Mouse (Mus musculus): ENCODE results near the gene Vps52. TPM values are rescaled to one million over a fixed set of nuclear protein-coding genes. Genes with fewer than 3 reads are reported as not detected.
"Not testable (repeated sequence)": the region's sequence is repeated elsewhere in the genome, so short reads cannot be mapped to it uniquely, and the experiment has no call there.

The Vps52 gene
- polyA plus RNA-seq, 1 experiment from 2014 or later, result 39.4 TPM

- Histone ChIP-seq H3K27ac (ENCODE audit: low read depth, low read length) (no peak overlapping the region), H3K9me3 (ENCODE audit: control insufficient read depth, low read length) (no peaks in the 10 kb centered on the region), H3K4me1 (replicated peaks; ENCODE audit: control insufficient read depth, insufficient read depth, low read length) (peaks cover 10% of the 10 kb centered on the region), H3K9ac (ENCODE audit: low read depth, low read length) (no peak overlapping the region), H3K4me2 (replicated peaks; ENCODE audit: low read depth, low read length) (no peak overlapping the region), H3K36me3 (ENCODE audit: control insufficient read depth, insufficient read depth, low read length) (peaks cover 9% of the 10 kb centered on the region; the same call in 1 of the 2 replicates), H3K27me3 (ENCODE audit: control insufficient read depth, insufficient read depth, low read length) (no peaks in the 10 kb centered on the region), H3K4me3 (ENCODE audit: low read depth, low read length) (no peak overlapping the region)
- no peak for DNase-seq (ENCODE audit: low spot score)
- 93% methylated on average over 19 of the region's 19 CpGs for WGBS
- no peak for ATAC-seq (ENCODE audit: low FRiP score)
These were observed 6.6 kb upstream of the Vps52 start for GRCm38 (mm10) chr17:33948905-33949537.

- ATAC-seq (ENCODE audit: low FRiP score) (no peak), DNase-seq (ENCODE audit: low spot score) (no peak)
- Histone ChIP-seq H3K4me2 (replicated peaks; ENCODE audit: low read depth, low read length) (peak overlapping the region; percentile 84), H3K4me3 (ENCODE audit: low read depth, low read length) (peak overlapping the region; percentile 42; the same call in 1 of the 2 replicates), H3K4me1 (replicated peaks; ENCODE audit: control insufficient read depth, insufficient read depth, low read length) (peaks cover 16% of the 10 kb centered on the region), H3K27me3 (ENCODE audit: control insufficient read depth, insufficient read depth, low read length) (no peaks in the 10 kb centered on the region), H3K9ac (ENCODE audit: low read depth, low read length) (peak overlapping the region; percentile 73), H3K36me3 (ENCODE audit: control insufficient read depth, insufficient read depth, low read length) (peaks cover 4% of the 10 kb centered on the region; the same call in 1 of the 2 replicates), H3K9me3 (ENCODE audit: control insufficient read depth, low read length) (no peaks in the 10 kb centered on the region), H3K27ac (ENCODE audit: low read depth, low read length) (peak overlapping the region; percentile 87)
- WGBS, result 80% methylated on average over 10 of the region's 10 CpGs
These were observed 5.4 kb upstream of the Vps52 start for GRCm38 (mm10) chr17:33950131-33950625.

DNA sequence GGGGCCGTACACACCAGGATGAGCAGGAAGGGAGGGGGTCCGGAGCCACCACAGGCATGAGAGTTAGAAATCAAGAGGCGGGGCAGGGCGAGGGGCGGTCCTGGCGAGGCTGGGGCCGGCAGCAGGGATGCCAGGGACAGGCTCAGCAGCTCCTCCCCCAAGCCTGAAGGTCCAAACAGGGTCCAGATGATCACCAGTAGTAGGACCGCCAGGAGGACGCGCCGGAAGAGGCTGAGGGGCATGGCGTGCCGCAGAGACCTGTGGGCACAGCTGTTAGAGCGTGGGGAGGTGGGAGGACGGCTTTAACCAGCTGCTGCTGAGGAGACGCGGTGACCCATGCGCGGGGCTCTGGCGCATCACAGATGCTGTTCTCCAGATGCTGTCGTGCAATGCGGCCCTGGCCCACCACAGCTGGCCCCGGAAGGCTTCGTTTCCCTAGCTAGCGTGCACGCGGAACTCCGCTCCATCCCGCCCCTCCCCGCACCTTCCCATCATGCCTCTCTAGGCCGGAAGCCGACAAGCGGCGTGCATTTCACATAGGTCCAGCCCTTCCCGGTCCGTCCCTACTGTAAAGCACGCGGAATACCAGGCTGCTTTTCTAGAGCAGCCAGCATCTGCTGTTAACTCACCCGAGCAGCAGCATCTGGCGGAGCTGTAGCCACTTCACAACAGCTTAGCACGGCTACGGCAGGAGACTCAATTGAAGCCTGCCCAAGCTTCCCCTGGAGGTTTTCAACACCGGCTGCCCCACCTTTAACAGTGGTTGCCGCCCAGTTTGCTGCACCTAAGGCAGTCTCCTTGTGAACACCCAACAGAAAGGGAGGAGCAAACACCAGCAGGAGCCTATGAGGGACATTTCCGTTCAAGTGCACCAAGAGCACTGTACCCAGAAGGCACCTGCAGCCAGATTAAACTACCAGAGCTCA lies 4.3 kb upstream of the Vps52 start, which contains the start of gene B3galt4:
Gene B3galt4, minus strand, starts transcription at position 468 of the 926 bp plus-strand sequence.
- peaks cover 4% of the 10 kb centered on the region; the same call in 1 of the 2 replicates for H3K36me3 ChIP-seq (ENCODE audit: control insufficient read depth, insufficient read depth, low read length)
- peak; percentile 84 for DNase-seq (ENCODE audit: low spot score)
- H3K9ac ChIP-seq (ENCODE audit: low read depth, low read length), result peak within 1 kb of the TSS; percentile 73
- no peaks in the 10 kb centered on the region for H3K27me3 ChIP-seq (ENCODE audit: control insufficient read depth, insufficient read depth, low read length)
- 3% methylated on average over 45 of the region's 45 CpGs for WGBS
- H3K27ac ChIP-seq (ENCODE audit: low read depth, low read length), result peak within 1 kb of the TSS; percentile 87
- H3K4me2 ChIP-seq (replicated peaks; ENCODE audit: low read depth, low read length), result peak within 1 kb of the TSS; percentile 84
- H3K4me3 ChIP-seq (ENCODE audit: low read depth, low read length), result peak within 1 kb of the TSS; percentile 42
- peaks cover 16% of the 10 kb centered on the region for H3K4me1 ChIP-seq (replicated peaks; ENCODE audit: control insufficient read depth, insufficient read depth, low read length)
- no peaks in the 10 kb centered on the region for H3K9me3 ChIP-seq (ENCODE audit: control insufficient read depth, low read length)
- ATAC-seq (ENCODE audit: low FRiP score), result peak; percentile 77

- not testable (repeated sequence) for H3K9ac ChIP-seq (ENCODE audit: low read depth, low read length); H3K36me3 ChIP-seq (ENCODE audit: control insufficient read depth, insufficient read depth, low read length); H3K9me3 ChIP-seq (ENCODE audit: control insufficient read depth, low read length); DNase-seq (ENCODE audit: low spot score); H3K27ac ChIP-seq (ENCODE audit: low read depth, low read length); H3K27me3 ChIP-seq (ENCODE audit: control insufficient read depth, insufficient read depth, low read length); ATAC-seq (ENCODE audit: low FRiP score); H3K4me3 ChIP-seq (ENCODE audit: low read depth, low read length)
- H3K4me2 ChIP-seq (replicated peaks; ENCODE audit: low read depth, low read length), result peak overlapping the region; percentile 84; the same call in 1 of the 2 replicates
- 79% methylated on average over 13 of the region's 13 CpGs for WGBS
- H3K4me1 ChIP-seq (replicated peaks; ENCODE audit: control insufficient read depth, insufficient read depth, low read length), result peaks cover 19% of the 10 kb centered on the region
These were observed 3.6 kb upstream of the Vps52 start for GRCm38 (mm10) chr17:33952015-33952414.

GRCm38 (mm10) chr17:33952879-33953278 lies 2.7 kb upstream of the Vps52 start:
- Histone ChIP-seq H3K4me2 (replicated peaks; ENCODE audit: low read depth, low read length) (0 out of 2 replicates have a peak overlapping the region, but pooled peaks have one; percentile 7), H3K4me1 (replicated peaks; ENCODE audit: control insufficient read depth, insufficient read depth, low read length) (peaks cover 19% of the 10 kb centered on the region)
- WGBS, result 84% methylated on average over 4 of the region's 4 CpGs

DNA sequence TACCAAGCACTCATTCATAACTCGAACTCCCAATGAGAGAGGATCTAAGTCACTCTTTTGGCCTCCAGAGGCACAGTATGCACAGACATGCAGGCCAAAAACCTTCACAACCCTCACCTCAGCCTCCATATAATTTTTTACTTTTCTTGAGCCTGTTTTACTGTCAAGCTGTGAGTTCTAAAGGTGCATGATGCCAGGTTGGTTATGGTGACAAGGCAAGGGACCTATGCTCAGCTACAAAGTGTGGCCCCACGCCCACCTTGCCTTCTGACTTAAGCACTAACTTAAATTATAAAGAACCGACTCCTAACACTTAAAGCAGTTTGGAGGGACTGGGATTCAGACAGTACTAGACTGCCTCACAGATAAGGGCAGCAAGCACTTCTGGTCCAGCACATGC lies 2.3 kb upstream of the Vps52 start:
- Histone ChIP-seq H3K9me3 (ENCODE audit: control insufficient read depth, low read length) (no peaks in the 10 kb centered on the region), H3K27ac (ENCODE audit: low read depth, low read length) (no peak overlapping the region), H3K27me3 (ENCODE audit: control insufficient read depth, insufficient read depth, low read length) (no peaks in the 10 kb centered on the region), H3K4me2 (replicated peaks; ENCODE audit: low read depth, low read length) (no peak overlapping the region; the same call in 1 of the 2 replicates), H3K4me3 (ENCODE audit: low read depth, low read length) (0 out of 2 replicates have a peak overlapping the region, but pooled peaks have one; percentile 8), H3K4me1 (replicated peaks; ENCODE audit: control insufficient read depth, insufficient read depth, low read length) (peaks cover 19% of the 10 kb centered on the region), H3K9ac (ENCODE audit: low read depth, low read length) (no peak overlapping the region), H3K36me3 (ENCODE audit: control insufficient read depth, insufficient read depth, low read length) (peaks cover 4% of the 10 kb centered on the region; the same call in 1 of the 2 replicates)
- DNase-seq (ENCODE audit: low spot score) (no peak), ATAC-seq (ENCODE audit: low FRiP score) (no peak)
- WGBS, result 96% methylated on average over 3 of the region's 3 CpGs

More at GRCm38 (mm10) chr17:33952879-33953278, 2.7 kb upstream of the Vps52 start:
- Histone ChIP-seq H3K9me3 (ENCODE audit: control insufficient read depth, low read length) (no peaks in the 10 kb centered on the region), H3K27me3 (ENCODE audit: control insufficient read depth, insufficient read depth, low read length) (no peaks in the 10 kb centered on the region), H3K4me3 (ENCODE audit: low read depth, low read length) (0 out of 2 replicates have a peak overlapping the region, but pooled peaks have one; percentile 8), H3K27ac (ENCODE audit: low read depth, low read length) (no peak overlapping the region), H3K36me3 (ENCODE audit: control insufficient read depth, insufficient read depth, low read length) (peaks cover 4% of the 10 kb centered on the region; the same call in 1 of the 2 replicates), H3K9ac (ENCODE audit: low read depth, low read length) (no peak overlapping the region)
- no peak for DNase-seq (ENCODE audit: low spot score)
- no peak for ATAC-seq (ENCODE audit: low FRiP score)

- ATAC-seq (ENCODE audit: low FRiP score), result no peak
These were observed 1.5 kb upstream of the Vps52 start for GRCm38 (mm10) chr17:33953961-33954565.

More at GRCm38 (mm10) chr17:33953961-33954565, 1.5 kb upstream of the Vps52 start:
- Histone ChIP-seq H3K27ac (ENCODE audit: low read depth, low read length) (no peak overlapping the region), H3K4me2 (replicated peaks; ENCODE audit: low read depth, low read length) (peak overlapping the region; percentile 96), H3K36me3 (ENCODE audit: control insufficient read depth, insufficient read depth, low read length) (peaks cover 4% of the 10 kb centered on the region; the same call in 1 of the 2 replicates), H3K4me3 (ENCODE audit: low read depth, low read length) (peak overlapping the region; percentile 97), H3K9ac (ENCODE audit: low read depth, low read length) (peak overlapping the region; percentile 96), H3K27me3 (ENCODE audit: control insufficient read depth, insufficient read depth, low read length) (no peaks in the 10 kb centered on the region), H3K4me1 (replicated peaks; ENCODE audit: control insufficient read depth, insufficient read depth, low read length) (peaks cover 19% of the 10 kb centered on the region), H3K9me3 (ENCODE audit: control insufficient read depth, low read length) (no peaks in the 10 kb centered on the region)
- DNase-seq (ENCODE audit: low spot score), result no peak
- WGBS, result 42% methylated on average over 5 of the region's 5 CpGs
